Mouse (Mus musculus) brown adipose tissue, adult 24 weeks (tissue): ENCODE measurements around the gene Tmem104. TPM values are rescaled to one million over a fixed set of nuclear protein-coding genes. Genes with fewer than 3 reads are reported as not detected.

Source experiments
- H3K27ac ChIP-seq: fragments of 200-500 bp; replicated peaks from 2 replicates; pipeline ENCODE4 v1.5.1; 2012; ENCODE audit warnings: low read depth, mild to moderate bottlenecking, low read length
- H3K4me1 ChIP-seq: fragments of 200-500 bp; 2 replicates; pipeline ENCODE4 v1.6.1; 2012; ENCODE audit warnings: low read length, mixed read lengths; ENCODE audit not compliant: control insufficient read depth, insufficient read depth, insufficient read length
- H3K4me3 ChIP-seq: fragments of 200-500 bp; 2 replicates; pipeline ENCODE4 v1.5.1; 2012; ENCODE audit warnings: low read depth, mild to moderate bottlenecking, low read length, moderate library complexity; ENCODE audit not compliant: insufficient read depth
- polyA plus RNA-seq: library from polyadenylated mRNA; stranded (reverse); fragments of >200 nt; gene quantifications from 2 replicates; pipeline ENCODE4 v1.2.4, GENCODE M21; 2012; ENCODE audit not compliant: missing spikeins, insufficient read depth, insufficient read length

Gene Tmem104
- polyA plus RNA-seq, 1 experiment = 8.5 TPM

- H3K4me3 ChIP-seq = no peak overlapping the region
- no peak overlapping the region for H3K27ac ChIP-seq
- peaks cover 4% of the 10 kb centered on the region; the same call in 1 of the 2 replicates for H3K4me1 ChIP-seq
Observed at GRCm38 (mm10) chr11:115178766-115179165, 8.5 kb upstream of the Tmem104 start.

GRCm38 (mm10) chr11:115179191-115179590 lies 8.1 kb upstream of the Tmem104 start:
- H3K27ac ChIP-seq = no peak overlapping the region
- H3K4me1 ChIP-seq = peaks cover 3% of the 10 kb centered on the region; the same call in 1 of the 2 replicates

GRCm38 (mm10) chr11:115179881-115180280 lies 7.4 kb upstream of the Tmem104 start:
- no peak overlapping the region for H3K4me3 ChIP-seq
- peaks cover 3% of the 10 kb centered on the region; the same call in 1 of the 2 replicates for H3K4me1 ChIP-seq
- no peak overlapping the region for H3K27ac ChIP-seq

More at GRCm38 (mm10) chr11:115179191-115179590, 8.1 kb upstream of the Tmem104 start:
- no peak overlapping the region for H3K4me3 ChIP-seq

GRCm38 (mm10) chr11:115181913-115182638 lies 5.2 kb upstream of the Tmem104 start:
- Histone ChIP-seq H3K4me1 (no peaks in the 10 kb centered on the region; the same call in 1 of the 2 replicates), H3K4me3 (no peak overlapping the region), H3K27ac (no peak overlapping the region)

GRCm38 (mm10) chr11:115184973-115185372 lies 2.3 kb upstream of the Tmem104 start:
- Histone ChIP-seq H3K4me1 (no peaks in the 10 kb centered on the region), H3K27ac (no peak overlapping the region), H3K4me3 (no peak overlapping the region)

- Histone ChIP-seq H3K27ac (peak within 1 kb of the TSS; percentile 63), H3K4me1 (peaks cover 12% of the 10 kb centered on the region), H3K4me3 (peak within 1 kb of the TSS; percentile 74)
Observed at GRCm38 (mm10) chr11:115187693-115188092, 406 bp downstream of the Tmem104 start, which contains the start of gene Nat9. TSS of gene Nat9 (minus strand) at chr11:115187859.

- peak overlapping the region; percentile 70 for H3K27ac ChIP-seq
- peaks cover 12% of the 10 kb centered on the region for H3K4me1 ChIP-seq
- no peak overlapping the region for H3K4me3 ChIP-seq
Observed at GRCm38 (mm10) chr11:115188539-115189231, 1.4 kb downstream of the Tmem104 start.

GRCm38 (mm10) chr11:115189304-115189703 lies 2.0 kb downstream of the Tmem104 start:
- H3K27ac ChIP-seq = peak overlapping the region; percentile 80
- no peak overlapping the region for H3K4me3 ChIP-seq
- peaks cover 12% of the 10 kb centered on the region for H3K4me1 ChIP-seq

GRCm38 (mm10) chr11:115192180-115192579 lies 4.9 kb downstream of the Tmem104 start:
- peaks cover 12% of the 10 kb centered on the region for H3K4me1 ChIP-seq
- H3K4me3 ChIP-seq = peak overlapping the region; percentile 2; the same call in 1 of the 2 replicates
- H3K27ac ChIP-seq = peak overlapping the region; percentile 92

GRCm38 (mm10) chr11:115194693-115195092 lies 7.4 kb downstream of the Tmem104 start:
- peaks cover 12% of the 10 kb centered on the region for H3K4me1 ChIP-seq
- no peak overlapping the region for H3K4me3 ChIP-seq
- no peak overlapping the region for H3K27ac ChIP-seq

- H3K27ac ChIP-seq = no peak overlapping the region
- H3K4me1 ChIP-seq = peaks cover 12% of the 10 kb centered on the region
Observed at GRCm38 (mm10) chr11:115195933-115196332, 8.6 kb downstream of the Tmem104 start.

GRCm38 (mm10) chr11:115197558-115197957 lies 10.3 kb downstream of the Tmem104 start:
- peaks cover 1% of the 10 kb centered on the region; the same call in 1 of the 2 replicates for H3K4me1 ChIP-seq
- H3K4me3 ChIP-seq = no peak overlapping the region
- H3K27ac ChIP-seq = no peak overlapping the region

More at GRCm38 (mm10) chr11:115195933-115196332, 8.6 kb downstream of the Tmem104 start:
- no peak overlapping the region for H3K4me3 ChIP-seq

GRCm38 (mm10) chr11:115198932-115199384 lies 11.7 kb downstream of the Tmem104 start:
- Histone ChIP-seq H3K27ac (0 out of 2 replicates have a peak overlapping the region, but pooled peaks have one; percentile 0), H3K4me3 (no peak overlapping the region; the same call in 1 of the 2 replicates), H3K4me1 (no peaks in the 10 kb centered on the region)

GRCm38 (mm10) chr11:115200520-115200919 lies 13.2 kb downstream of the Tmem104 start:
- no peak overlapping the region for H3K27ac ChIP-seq
- no peak overlapping the region for H3K4me3 ChIP-seq
- no peaks in the 10 kb centered on the region for H3K4me1 ChIP-seq

- no peaks in the 10 kb centered on the region for H3K4me1 ChIP-seq
- H3K27ac ChIP-seq = no peak overlapping the region
- H3K4me3 ChIP-seq = no peak overlapping the region
Observed at GRCm38 (mm10) chr11:115202316-115202715, 15.0 kb downstream of the Tmem104 start.
